Mouse (Mus musculus) layer of hippocampus, adult 11-12 months (tissue): ENCODE results near the gene Rbpj.
"Not testable (repeated sequence)": the region's sequence is repeated elsewhere in the genome, so short reads cannot be mapped to it uniquely, and the experiment has no call there.

Experiments used
- DNase-seq: peaks from one replicate; pipeline ENCODE4 v3.0.0; 2022; ENCODE audit warnings: low spot score

The Rbpj gene

GRCm38 (mm10) chr5:53671507-53671906 is 205.6 kb downstream of the Rbpj start:
- DNase-seq = no peak

DNA sequence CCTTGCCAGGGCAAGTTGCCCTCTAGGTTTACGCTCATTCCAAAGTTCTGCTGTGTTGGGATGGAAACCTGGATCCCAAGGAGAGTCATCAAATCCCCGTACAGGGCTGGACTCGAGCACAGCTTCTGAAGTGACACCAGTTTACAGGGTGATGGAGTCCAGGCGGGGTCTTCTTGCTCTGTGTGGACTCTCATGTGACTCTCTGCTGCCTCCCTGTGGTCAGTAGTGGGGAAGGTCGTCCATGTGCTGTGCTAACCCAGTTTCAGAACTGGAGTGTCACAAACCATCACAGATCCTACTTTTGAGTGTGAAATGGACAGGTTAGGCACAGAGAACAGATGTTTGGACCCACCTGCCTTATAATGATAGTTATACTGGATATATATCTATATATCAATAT is 206.4 kb downstream of the Rbpj start:
- peak; percentile 75 for DNase-seq

DNA sequence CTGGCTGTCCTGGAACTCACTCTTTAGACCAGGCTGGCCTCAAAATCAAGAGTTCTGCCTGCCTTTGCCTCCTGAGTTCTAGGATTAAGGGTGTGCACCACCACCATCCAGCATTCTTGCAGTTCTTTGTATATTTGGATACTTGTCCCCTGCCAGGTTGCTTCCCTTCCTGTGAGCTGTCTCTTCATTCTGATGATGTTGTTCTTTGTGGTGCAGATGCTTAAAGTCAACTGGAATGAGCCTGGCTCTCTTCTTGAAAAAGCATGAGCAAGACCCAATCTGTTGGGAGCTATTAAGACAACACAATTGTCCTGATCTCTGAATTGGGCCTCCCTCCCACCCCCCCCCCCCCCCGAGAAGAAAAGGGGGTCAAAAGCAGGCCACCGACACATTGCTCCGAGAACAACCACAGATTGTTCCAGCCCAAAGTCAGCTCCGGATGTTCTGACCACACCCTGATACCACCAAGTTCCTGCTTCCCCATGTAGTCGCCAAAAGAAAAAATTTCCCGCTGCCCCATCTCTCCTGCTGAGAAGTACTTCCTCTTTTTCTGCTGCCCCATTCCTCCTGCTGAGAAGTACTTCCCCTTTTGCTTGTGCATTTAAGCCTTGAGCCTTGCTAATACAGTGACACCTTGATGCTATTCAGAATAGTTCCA is 207.7 kb downstream of the Rbpj start:
- DNase-seq = not testable (repeated sequence)

- DNase-seq = no peak
These were observed 210.7 kb downstream of the Rbpj start for GRCm38 (mm10) chr5:53676671-53677070.

- DNase-seq = no peak
These were observed 212.2 kb downstream of the Rbpj start for GRCm38 (mm10) chr5:53678036-53678767.

- peak; percentile 11 for DNase-seq
These were observed 213.7 kb downstream of the Rbpj start for GRCm38 (mm10) chr5:53679651-53680050.

DNA sequence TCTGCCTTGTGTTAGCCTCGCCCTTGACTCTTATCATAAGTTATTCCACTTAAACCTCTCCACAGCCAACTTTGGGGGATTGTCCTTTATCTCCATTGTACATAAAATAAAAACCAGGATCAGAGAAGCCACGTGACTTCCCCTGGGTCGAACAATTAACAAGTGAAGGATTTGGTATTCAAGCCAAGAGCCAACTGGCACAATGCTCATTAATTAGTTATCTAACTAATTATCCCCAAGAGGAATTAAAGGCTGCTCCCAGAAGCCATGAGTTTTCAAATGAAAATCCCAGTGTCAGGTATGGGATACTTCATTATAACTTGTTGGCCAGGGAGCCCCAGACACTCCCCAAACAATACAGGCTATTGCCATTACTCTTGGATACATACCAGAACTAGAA is 218.0 kb downstream of the Rbpj start:
- no peak for DNase-seq

- no peak for DNase-seq
These were observed 218.5 kb downstream of the Rbpj start for GRCm38 (mm10) chr5:53684417-53684816.

GRCm38 (mm10) chr5:53685623-53686022 is 219.7 kb downstream of the Rbpj start:
- no peak for DNase-seq

- no peak for DNase-seq
These were observed 220.4 kb downstream of the Rbpj start for GRCm38 (mm10) chr5:53686379-53686778.

GRCm38 (mm10) chr5:53688326-53688725 is 222.4 kb downstream of the Rbpj start:
- DNase-seq = no peak

DNA sequence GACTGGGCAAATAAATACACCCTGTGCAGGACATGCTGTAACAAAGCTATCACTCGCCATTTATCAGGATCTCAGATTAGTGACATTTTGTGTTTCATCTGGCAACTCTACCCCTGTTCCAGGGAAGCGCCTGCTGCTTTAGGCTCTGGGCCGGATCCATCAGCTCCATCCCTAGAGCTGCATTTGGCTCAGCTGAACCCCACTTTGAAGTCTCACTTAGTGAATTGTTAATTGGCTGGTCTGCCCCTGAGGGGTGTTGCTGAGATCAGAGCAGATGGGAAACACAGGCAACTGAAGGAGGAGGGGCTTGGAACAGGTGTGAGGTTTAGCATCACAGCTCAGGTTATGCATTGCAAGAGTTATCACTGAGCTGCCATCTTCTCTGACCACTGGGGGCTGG is 225.6 kb downstream of the Rbpj start:
- DNase-seq = peak; percentile 14

GRCm38 (mm10) chr5:53692100-53692499 is 226.1 kb downstream of the Rbpj start:
- no peak for DNase-seq

DNA sequence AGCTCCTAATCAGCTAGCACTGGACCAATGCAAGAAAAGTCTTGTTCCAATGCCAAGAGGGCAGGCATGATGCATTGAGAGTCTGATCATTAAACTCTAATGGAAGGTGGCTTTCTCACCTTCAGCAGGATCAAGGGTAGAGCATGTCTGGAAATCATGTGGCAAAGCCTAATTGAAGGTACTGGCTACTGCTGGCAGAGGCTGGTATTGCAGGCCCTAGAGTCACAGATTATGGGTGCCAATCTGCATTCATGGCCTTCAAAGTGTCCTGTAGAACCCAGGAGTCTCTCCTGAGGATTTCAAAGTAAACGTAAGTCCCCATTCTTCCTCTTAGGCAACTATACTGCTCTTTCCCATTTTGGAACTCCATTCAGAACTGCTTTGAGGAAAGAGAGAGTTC is 226.7 kb downstream of the Rbpj start:
- DNase-seq = no peak

GRCm38 (mm10) chr5:53696701-53697100 is 230.7 kb downstream of the Rbpj start:
- DNase-seq = no peak

DNA sequence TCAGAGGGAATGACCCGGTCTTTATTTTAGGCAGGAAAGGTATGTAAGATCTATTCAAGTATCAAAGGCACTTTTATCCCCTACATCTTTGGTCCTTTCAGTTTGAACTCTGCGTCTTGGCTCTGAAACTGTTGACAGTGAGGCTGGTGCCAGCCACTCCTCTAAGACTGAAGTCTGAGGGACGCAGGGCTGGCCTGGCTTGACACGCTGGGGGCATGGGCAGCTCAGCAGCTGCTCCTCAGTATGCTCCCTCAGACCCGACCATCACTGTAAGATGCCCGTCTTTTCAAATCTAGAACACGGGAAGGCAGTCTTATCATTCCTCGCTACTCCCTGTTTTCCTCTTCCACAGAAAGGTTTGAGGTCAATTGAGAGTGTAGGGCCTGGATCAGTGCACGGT is 231.8 kb downstream of the Rbpj start:
- DNase-seq = no peak

GRCm38 (mm10) chr5:53702686-53703085 is 236.7 kb downstream of the Rbpj start:
- DNase-seq = peak; percentile 31
